Mouse (Mus musculus): ENCODE results near the gene Dot1l.

The Dot1l gene

GRCm38 (mm10) chr10:80757717-80758116, 2.7 kb downstream of the Dot1l start:
- DNase-seq (ENCODE audit: low spot score) = peak; percentile 55

GRCm38 (mm10) chr10:80758651-80759050, 3.6 kb downstream of the Dot1l start:
- no peak for DNase-seq (ENCODE audit: low spot score)

GRCm38 (mm10) chr10:80760596-80761524, 5.9 kb downstream of the Dot1l start:
- no peak for DNase-seq (ENCODE audit: low spot score)

GRCm38 (mm10) chr10:80761821-80762220, 6.8 kb downstream of the Dot1l start:
- no peak for DNase-seq (ENCODE audit: low spot score)

DNA sequence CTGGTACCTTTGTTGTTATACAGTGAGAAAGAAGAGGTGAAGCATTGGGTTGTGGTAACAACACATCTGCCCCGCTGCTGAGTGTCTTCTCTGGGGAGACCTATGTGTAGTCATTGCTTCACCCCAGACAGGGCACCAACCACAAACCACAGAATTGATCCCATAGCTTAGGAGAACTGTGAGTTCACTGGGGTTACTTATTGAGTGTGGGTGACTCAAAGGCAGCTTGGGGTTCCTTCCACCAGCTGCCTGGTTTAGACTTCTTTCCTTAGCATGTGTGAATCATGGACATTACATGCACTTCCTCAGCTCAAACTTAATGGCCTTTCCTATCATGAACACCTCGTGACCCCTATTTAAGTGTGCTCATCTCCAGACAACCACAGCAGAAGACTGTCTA, 8.5 kb downstream of the Dot1l start:
- DNase-seq (ENCODE audit: low spot score) = no peak

GRCm38 (mm10) chr10:80765746-80766145, 10.7 kb downstream of the Dot1l start:
- no peak for DNase-seq (ENCODE audit: low spot score)

DNA sequence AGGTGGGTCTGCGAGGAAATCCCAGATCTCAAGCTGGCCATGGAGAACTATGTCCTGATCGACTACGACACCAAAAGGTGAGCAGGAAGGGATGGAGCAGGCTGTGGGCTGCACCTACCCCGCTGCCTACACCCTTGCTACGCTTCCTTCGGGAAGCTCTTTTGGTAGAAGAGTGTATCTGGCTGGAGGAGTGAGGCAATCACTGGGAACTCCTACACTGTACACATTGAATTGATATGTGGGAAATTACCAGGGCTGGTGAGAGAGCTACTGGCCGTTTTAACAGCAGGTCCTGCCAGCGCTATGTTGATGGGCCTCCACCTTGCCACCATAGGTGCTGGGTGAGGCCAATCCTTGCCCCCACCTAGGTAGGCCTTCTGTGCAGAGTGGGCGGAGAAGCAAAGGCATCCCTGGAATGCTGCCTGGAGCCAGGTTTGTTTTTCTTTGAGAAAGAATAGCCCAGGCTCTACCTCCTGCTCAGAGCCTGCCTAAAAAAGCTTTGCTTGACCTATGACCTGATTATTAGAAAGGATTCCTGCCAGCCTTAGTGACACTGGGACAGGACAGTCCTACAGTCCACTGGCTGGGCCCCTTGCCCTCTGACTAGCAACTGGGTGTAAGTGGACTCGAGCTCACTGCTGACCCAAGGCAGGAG, 11.3 kb downstream of the Dot1l start:
- no peak for DNase-seq (ENCODE audit: low spot score)

DNA sequence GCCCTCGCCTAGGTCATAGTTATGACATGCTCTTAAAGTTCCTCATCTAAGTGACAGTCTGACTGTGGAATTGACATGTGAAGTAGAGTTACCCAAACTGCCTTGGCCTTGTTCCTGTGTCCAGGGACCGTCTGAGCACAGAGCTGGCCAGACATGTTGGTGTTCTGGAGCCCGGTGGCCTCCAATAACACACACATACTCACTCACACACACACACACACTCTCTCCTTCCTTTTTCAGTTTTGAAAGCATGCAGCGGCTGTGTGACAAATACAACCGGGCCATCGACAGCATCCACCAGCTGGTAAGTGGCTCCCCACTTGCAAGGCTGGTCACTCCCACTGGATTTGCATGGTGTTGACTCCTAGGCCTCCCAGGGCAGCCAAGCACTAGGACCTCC, 13.4 kb downstream of the Dot1l start:
- DNase-seq (ENCODE audit: low spot score) = no peak

DNA sequence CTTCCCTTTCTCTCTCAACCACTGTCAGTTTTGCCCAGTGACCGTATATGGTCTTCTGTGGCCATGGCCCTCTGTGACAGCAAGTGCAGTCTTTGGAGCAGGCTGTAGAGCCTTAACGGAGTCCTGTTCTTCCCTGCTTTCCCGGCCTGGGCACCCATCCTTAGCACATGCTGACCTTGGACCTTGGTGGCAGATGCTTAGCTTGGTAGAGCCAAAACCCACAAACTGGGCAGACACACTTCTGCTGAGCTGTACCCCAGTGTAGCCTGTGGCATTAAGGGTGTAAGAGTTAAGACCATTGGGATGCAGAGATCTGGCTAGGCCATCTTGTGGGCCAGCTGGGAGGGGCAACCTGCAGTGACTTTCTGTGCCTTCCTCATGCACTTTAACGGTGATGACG, 18.8 kb downstream of the Dot1l start:
- no peak for DNase-seq (ENCODE audit: low spot score)

DNA sequence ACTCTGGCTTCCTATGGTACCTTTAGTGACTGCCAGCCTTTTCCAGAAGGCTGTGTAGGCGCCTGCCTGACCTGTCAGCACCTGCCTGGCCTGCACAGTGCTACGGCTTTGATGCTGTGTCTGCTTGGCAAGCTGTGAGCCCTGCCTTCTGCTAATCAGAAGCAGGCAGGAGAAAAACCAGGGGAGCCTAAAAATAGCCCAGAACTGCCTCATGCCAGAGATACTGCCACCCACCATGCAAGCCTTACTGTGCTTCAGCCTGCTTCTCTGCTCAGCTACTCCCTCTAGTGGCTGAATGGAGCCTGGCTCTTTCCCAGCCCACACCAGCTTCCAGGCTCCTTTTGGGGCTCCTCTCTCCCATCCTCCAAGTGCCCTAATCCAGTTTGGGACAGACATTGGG, 19.5 kb downstream of the Dot1l start:
- DNase-seq (ENCODE audit: low spot score) = peak; percentile 74

GRCm38 (mm10) chr10:80774981-80775380, 20.0 kb downstream of the Dot1l start:
- no peak for DNase-seq (ENCODE audit: low spot score)

DNA sequence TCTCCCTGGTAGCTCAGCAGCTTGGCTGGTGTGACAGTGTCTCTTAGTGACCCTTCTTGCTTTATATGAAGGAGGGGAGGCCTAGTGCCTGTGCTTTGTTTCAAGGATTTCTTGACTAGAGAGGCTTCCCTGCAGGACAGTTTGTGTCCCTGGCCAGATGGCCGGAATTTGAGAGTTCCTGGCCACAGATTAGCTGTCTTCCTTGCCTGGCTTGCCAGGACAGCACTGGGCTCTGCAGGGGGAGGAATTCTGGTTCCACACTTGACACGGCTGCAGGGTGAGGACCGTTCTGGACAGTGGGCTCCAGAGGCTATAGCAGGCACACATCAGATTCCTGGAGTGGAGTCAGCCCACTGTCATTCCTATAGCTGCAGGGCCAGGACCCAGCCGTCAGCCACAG, 20.7 kb downstream of the Dot1l start:
- DNase-seq (ENCODE audit: low spot score) = no peak

DNA sequence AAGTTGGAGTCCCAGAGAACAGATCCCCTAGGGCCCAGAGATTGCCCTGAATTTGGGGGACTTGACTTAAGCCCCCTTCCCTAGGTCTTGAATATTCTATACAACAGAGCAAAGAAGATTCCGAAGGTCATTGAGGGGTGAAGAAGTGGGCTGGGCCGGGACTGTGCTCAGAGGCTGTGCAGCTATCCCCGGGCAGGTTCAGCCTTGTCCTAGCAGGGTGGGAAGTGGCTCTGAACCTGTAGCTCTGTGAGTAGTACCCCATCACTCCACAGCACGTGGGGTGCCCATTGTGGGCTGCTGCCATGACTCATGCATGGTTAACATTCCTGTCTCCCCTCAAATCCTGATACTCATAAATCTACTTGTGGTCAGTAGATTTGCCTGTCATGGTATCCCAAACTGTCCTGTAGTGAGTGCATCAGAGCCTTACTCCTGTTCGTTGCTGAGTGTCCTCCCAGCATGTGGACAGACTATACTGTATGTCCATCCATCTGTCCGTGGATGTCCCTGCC, 21.4 kb downstream of the Dot1l start:
- no peak for DNase-seq (ENCODE audit: low spot score)

DNA sequence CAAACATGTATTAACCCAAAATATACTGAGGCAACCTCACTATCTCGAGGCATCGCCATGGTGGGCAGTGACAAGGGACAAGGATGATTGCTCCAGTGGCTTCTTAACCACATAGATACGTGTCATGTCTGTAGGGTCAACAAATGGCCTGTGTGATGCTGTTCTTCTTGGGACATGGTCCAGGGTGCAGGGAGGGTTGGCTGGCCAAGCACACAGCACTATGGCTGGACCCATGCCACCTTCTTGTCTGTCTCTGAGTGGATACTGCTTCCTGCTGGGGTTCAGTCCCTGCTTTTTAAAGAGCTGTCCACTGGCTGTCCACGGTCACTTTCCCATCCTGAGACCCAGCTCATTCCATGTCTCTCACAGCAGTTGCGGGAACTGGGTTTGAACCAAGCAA, 22.1 kb downstream of the Dot1l start:
- DNase-seq (ENCODE audit: low spot score) = no peak

DNA sequence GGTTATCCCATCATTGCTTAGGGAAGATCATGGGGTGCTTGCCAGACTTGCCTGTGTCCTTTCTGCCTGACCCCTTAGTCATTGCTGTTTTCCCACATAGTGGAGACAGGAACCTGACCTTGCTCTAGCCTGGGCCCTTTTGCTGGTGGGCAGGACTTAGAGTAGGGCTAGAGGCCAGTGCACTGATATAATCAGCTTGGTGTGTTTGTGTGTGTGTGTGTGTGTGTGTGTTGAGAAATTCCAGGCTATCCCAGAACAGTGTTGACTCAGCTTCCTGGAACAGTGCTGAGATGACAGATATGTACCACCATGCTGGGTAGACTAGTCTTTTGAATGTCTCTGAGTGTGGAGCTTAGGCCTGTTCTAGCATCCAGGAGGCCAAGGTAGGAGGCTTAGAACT, 24.6 kb downstream of the Dot1l start:
- no peak for DNase-seq (ENCODE audit: low spot score)

DNA sequence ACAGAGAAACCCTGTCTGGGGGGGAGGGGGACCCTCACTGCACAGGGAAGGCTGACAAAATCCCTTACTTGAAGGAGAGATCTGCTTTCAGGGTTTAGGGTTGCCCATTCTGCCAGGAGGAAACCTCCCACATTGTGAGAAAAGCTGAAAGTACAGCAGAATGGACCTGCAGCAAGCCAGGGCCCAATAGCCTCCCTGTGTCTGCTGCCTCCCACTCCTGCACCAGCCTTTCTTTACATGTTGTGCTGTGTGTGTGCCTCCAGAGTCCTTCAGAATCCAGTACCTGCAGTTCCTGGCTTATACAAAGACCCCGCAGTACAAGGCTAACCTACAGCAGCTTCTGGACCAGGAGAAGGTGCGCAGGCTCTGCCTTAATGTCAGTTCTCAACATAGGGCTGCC, 29.3 kb downstream of the Dot1l start:
- no peak for DNase-seq (ENCODE audit: low spot score)

GRCm38 (mm10) chr10:80784871-80785270, 29.9 kb downstream of the Dot1l start:
- DNase-seq (ENCODE audit: low spot score) = no peak

GRCm38 (mm10) chr10:80785963-80786362, 31.0 kb downstream of the Dot1l start:
- DNase-seq (ENCODE audit: low spot score) = no peak

- DNase-seq (ENCODE audit: low spot score) = no peak
Measured at GRCm38 (mm10) chr10:80787517-80787916, 32.5 kb downstream of the Dot1l start.

DNA sequence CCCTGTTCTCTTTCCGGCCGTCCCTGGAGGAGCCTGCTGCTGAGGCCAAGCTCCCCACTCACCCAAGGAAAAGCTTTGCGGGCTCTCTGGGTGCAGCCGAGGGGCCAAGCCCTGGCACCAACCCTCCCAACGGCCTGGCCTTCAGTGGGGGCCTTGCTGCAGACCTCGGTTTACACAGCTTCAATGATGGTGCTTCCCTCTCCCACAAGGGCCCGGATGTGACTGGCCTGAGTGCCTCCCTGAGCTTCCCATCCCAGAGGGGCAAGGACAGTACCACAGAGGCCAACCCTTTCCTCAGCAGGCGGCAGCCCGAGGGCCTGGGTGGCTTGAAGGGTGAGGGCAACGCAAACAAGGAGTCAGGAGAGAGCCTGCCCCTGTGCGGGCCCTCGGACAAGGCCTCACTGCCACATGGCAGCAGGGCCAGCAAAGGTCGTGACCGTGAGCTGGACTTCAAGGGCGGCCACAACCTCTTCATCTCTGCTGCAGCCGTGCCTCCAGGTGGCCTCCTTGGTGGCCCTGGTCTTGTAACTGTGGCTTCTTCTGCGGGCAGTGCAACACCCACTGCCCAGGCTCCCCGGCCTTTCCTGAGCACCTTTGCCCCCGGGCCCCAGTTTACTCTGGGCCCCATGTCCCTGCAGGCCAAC, 35.9 kb downstream of the Dot1l start:
- DNase-seq (ENCODE audit: low spot score) = no peak

DNA sequence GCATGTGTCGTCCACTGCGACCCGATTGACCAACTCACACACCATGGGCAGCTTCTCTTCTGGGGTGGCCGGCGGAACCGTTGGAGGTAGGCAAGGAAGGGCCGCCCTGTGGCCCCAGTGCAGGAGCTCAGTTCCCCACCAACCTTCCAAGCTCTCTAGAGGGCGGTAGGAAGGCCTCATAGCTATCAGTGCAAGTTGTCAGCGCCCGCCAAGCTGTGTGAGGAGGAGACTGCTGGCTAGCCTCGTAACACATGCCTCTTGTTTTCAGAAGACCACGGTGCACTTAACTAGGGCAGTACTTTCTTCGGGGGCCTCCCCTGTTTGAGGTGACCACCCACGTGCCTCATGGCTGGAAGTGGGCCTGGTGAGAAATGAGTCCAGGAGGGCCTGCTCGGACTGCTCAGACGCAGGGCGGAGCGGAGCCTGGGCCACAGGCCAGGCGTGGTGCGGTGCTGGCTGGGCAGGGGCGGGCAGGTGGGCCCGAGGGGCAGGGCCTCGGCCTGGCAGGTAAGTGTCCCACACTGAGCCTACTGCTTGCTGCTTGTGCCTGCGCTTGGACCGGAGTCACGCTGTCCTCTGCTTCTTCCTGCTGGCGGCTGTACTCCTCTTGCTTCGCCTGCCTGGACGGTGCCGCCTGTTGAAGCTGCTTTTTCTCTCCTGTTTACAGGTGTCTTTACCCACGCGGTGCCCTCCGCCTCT, 36.6 kb downstream of the Dot1l start:
- no peak for DNase-seq (ENCODE audit: low spot score)

All from testis, postnatal 14 days (tissue).